Mouse (Mus musculus) gastrocnemius, postnatal 36 days (tissue): ENCODE results near the gene Rgs12. TPM values are rescaled to one million over a fixed set of nuclear protein-coding genes. Genes with fewer than 3 reads are reported as not detected.

Experiments
- DNase-seq, 2 experiments: peaks; one replicate each; pipeline ENCODE4 v3.0.0; 2022
- intact Hi-C: fragments of 180-260 bp; cut with DNase I; formaldehyde crosslinking; loops from one replicate; pipeline ENCODE4 v1.15.1; 2025
- total RNA-seq, 2 experiments: library from RNA; stranded (reverse); gene quantifications; 2 replicates each; pipeline ENCODE4 v1.2.3; 2021

Gene Rgs12
- total RNA-seq, 2 experiments from 2014 or later, result 2.5 to 3.8 TPM

DNA sequence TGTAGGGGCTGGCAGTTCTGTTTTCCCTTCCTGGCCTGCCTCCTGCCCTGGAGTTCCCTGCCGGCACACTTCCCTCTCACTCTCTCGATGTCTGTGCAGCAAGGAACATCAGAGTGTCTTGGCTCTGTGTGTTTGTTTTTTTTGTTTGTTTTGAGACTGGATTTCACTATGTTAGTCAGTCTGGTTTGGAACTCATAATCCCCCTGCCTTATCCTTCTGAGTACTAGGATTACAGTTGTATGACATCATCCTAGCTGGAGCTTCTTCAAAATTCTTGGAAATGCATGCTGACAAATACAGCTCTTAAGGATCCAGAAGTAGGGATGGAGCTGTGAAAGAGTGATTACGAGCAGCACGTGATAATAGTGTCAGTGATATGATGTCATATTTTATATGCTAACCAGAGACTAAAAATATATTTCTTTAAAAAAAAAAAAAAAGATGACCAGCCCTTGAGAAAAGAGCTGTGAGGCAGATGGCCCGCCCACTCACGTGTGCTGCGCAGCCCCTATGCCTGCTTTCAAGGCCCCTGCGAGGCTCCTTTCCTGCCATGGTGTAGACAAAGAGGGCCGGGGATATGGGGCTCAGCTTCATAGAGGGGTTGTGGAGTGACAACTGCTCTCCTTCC lies 70.5 kb downstream of the Rgs12 start:
- no peak for DNase-seq
- intact Hi-C loops, result no loop called here

DNA sequence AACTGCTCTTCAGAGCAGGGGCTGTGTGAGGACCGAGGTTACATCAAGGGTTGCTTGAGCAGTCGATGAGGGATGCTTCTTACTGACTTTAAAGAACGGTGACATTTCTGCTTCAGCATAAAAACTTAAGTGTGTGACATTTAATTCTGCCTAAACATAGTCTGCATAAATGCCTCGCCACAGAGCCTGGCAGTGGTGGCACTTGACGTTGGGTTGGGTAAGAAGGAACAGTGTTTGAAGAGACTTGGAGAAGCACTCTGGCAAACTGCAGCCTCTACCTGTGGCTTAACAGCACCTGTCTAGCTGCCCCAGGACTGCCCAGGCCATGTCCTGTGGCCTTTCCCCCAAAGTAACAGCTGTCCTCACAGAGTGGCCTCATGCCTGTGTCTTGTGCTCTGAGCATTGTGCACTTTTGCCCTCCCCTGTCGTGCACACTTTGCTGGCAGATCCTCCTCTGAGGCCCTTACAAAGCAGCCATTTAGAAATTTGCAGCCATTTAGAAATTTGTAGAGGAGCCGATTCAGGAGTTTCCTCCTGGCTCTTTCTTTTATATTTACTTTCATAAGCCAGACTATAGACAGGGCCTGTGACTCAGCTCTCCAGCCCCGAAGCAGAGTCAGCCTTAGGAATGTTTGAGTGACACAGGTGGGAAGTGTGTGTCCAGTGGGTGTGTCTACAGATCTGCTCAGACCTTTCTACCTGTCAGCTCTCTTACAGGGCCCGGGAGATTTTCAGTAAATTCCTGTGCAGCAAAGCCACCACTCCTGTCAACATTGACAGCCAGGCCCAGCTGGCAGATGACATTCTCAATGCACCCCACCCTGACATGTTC lies 71.4 kb downstream of the Rgs12 start:
- intact Hi-C loops, result no loop called here
- no peak for DNase-seq

DNA sequence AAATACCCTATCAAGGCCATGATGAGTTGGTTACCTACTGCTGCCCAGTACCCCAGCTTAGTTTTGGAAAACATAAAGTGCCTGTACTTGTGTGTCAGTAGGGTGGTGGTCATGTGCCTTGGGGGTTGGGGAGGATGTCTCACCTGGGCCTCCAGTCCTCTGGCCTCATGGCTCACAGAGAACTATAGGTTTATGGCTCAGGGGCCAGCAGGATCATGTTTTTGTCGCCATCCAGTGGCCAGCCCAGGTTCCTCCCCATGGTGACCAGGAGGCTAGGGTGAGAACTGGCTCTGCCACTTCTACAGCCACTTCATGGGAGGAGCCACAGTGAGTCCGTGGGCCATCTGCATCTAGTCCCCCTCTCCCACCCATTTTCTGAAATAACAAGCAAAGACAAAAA lies 75.7 kb downstream of the Rgs12 start:
- DNase-seq, result peak; percentile 45 to 54
- intact Hi-C loops, result loop anchor here (1.0 to 5.0 kb wide), 2 partner anchors 40 to 108 kb away; no protein-coding TSS in a partner anchor

DNA sequence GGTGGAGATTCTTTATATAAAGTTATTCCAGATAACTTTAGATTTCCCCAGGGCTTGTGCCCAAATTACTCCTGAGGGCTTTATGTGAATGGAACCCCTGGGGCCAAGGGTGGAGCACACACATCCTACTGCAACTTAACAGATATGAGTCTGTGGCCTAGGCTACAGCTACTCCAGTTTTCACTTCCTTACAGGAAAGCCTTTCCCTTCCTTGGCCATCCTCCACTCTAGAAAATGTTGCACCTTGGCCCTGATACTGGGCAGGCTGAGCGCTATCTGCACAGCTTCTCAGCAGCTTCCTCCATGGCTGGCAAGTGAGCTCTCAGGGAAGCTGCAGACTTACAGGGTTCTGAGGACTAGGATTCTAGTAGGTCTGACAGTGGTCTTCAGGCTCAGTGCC lies 80.1 kb downstream of the Rgs12 start:
- intact Hi-C loops, result loop anchor here (5.0 kb wide), 1 partner anchor 112 kb away; no protein-coding TSS in a partner anchor
- DNase-seq, result no peak

DNA sequence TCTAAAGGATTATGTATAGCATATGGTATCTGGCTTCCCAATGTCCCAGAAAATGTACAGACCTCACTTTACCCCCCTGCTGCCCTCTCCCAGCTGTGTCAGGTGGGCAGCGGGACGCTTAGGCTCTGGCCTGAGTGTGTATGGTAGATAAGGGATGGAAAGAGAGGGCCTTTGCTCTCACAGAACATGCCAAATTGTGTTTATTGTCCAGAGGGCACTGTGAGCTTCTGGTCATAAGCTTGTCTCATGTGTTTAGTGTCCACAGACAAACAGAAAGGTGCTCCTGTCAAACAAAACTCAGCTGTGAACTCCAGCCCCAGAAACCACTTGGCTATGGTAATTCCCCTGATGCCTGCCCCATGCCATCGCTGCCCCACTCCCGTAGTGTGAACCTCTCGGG lies 80.5 kb downstream of the Rgs12 start:
- intact Hi-C loops, result loop anchor here (5.0 kb wide), 1 partner anchor 112 kb away; no protein-coding TSS in a partner anchor
- DNase-seq, result no peak

DNA sequence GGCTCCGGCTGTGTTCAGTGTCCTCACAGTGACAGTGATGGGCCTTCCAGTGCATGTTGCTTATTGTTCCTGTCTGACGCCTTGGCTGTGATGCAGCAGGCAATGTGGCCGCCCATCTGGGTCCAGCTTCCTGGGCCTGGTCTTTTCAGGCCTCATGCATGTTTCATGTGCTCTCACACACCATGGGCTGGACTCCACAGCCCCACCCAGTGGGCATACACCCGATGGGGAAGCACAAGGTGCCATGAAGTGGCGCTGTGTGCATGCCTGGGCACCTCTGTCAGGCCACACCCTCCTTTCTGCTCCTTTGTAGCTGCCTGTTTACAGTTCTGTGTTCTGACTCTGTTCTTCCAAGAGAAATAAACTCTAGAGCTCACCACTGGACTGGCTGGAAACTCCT lies 83.8 kb downstream of the Rgs12 start:
- DNase-seq, result no peak
- intact Hi-C loops, result no loop called here

DNA sequence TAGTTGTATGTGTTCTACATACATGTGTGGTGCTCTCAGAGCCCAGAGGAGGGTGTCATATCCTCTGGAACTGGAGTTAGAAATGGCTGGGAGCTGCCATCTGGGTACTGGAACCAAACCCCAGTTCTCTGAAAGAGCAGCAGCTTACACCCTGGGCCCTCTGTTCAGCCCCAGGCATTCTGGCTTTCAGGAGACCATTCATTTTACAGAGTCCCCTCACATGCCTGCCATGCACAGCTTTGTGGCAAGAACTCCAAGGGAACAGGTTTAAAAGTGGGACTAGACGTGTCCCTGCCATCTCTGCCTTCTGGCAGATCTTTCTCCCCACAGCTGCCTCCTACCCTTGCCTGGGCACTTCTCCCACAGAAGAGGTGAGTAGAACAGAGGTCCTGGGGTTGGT lies 84.4 kb downstream of the Rgs12 start:
- intact Hi-C loops, result no loop called here
- DNase-seq, result no peak

DNA sequence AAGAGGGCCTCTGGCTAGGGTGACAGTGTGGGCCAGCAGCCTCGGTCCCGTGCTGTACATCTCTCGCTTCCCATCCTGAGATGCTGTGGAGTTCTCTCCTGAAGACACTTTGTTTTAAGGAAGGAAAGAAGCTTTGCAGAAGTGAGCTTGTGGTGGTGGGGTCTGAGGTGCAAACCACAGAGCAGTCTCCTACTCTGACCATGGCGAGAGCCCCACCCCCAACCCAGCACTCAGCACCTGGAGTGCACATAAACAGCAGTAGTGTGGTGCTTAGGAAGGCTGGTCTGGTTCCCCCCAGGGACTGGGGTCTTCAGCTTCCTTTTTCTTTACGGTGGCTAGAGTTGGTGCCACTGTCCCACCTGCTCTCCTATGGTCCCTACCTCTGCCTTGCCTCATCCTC lies 85.9 kb downstream of the Rgs12 start:
- DNase-seq, result no peak
- intact Hi-C loops, result no loop called here

DNA sequence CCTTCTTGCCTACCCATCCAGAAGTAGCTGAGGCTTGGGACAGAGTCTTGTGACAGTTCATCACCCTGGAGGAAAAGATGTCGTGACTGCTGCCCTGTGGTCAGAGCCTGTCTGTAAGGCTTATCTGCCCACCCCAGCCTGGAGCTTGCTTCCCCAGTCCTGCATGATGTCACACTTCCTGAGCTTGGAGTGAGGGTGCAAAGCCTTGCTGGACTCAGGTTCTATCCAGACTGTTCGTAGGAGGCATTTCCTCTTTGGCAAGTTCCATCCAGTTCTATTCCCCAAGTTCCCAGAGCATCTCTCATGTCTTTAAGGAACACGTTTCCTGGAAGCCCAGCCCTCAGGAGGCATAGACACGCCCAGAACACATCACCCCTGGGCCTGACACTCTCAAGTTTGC lies 86.5 kb downstream of the Rgs12 start:
- no peak for DNase-seq
- intact Hi-C loops, result no loop called here

DNA sequence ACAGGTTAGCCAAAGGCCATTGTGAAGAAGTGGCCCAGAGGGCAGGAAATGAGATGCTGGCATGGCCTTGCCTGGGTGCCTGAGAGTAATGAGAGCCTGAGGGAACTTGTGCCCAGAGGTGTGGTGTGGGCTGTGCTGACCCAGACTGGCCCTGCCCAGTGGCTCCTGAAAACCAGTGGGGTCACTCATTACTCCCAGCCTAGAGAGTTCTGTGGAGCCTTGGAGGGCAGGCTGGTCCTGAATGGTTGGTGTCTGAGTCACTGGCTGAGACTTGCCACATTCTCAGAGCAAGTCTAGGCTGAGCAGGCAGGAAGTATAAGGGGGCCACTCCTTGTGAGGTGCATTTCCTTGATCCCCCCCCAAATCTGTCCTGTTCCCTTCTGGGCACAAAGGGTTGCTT lies 88.2 kb downstream of the Rgs12 start:
- intact Hi-C loops, result no loop called here
- DNase-seq, result no peak

DNA sequence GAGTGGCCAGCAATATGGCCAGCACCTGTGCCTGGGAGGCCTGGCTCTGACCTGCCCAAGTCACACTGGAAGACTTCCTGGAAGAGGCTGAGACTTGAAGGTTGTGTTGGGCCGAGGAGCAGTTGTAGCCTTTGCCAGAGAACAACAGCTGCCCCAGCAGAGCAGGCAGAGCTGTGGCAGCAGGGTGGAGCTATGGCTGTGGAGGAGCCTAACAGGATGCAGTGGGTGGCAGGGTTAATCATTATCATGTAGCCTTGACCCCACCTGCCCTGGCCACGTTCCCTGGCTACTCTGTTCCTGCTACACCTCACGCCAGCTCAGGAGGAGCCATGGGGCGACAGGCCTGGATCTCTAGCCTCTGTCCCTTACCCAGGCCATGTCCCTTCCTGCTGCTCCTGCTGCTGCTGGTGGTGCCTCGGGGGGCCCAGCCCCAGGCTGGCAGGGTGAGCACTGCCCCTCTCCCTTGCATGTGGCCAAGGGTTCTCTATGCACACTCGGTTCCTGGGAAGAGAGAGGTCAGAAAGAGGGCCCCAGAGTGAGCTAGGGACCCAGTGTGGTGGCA lies 92.1 kb downstream of the Rgs12 start, which contains the start of gene Hgfac:
Gene Hgfac, plus strand, starts transcription at position 242 of the 562 bp plus-strand sequence.
- intact Hi-C loops, result no loop called here
- no peak for DNase-seq

DNA sequence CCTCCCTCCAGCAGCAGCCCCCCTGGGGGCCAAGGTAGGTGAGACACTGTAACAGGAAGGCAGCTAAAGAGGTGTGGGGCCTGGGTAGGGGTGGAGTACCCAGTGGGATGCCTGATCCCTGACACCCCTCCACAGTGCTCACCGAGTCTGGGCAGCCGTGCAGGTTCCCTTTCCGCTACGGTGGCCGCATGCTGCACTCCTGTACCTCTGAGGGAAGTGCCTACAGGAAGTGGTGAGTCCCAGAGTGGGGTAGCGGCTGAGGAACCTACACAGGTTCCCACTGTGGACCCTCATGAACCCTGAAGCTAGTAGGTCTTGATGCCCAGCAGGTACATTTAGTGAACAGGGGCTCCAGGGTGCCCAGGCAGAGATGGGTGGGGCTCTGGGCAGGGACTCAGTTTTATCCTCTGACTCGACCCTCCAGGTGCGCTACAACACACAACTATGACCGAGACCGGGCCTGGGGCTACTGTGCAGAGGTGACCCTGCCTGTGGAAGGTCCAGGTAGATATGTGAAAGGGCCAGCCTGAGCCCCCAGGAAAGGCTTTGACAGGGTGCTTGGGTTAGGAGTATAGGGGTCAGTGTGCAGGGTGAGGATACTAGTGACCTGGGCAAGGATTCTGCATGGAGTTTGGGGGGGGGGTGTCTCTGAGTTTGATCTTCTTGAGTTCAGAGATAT lies 93.3 kb downstream of the Rgs12 start:
- intact Hi-C loops, result loop anchor here (1.0 to 2.0 kb wide), 2 partner anchors 62 to 127 kb away; no protein-coding TSS in a partner anchor
- DNase-seq, result no peak

DNA sequence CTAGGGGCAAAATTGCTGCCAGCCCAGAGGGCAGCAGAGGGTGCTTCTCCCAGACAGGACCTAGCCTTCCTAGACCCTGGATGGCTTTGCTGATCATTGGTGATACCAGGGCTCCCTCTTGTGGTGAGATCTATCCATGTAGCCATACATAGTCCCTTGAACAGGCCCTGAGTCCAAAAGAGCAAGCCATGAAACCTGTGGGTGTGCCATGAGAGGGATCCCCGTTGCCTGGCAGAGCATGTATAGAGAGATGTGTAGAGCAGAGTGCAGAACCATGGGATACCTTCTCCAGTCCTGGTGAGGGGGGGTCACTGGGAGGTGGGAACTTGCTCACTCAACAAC lies 93.8 kb downstream of the Rgs12 start:
- intact Hi-C loops, result loop anchor here (2.0 kb wide), 1 partner anchor 62 kb away; no protein-coding TSS in a partner anchor

DNA sequence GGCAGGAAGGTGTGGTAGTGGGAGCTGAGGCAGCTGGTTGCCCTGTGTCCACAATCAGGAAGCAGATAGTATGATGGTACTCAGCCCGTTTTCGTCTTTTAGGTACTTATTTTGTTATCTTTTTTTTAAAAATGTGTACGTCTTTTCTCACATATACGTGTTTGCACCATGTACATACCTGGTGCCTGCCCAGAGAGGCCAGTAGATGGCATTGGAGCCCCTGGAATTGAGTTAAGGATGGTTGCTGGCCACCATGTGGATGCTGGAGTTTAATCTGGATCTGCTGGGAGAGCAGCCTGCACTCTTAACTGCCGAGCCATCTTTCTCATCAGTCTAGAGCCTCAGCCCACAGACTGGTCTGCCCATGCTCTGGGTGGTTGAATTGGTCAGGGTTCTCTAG lies 101.3 kb downstream of the Rgs12 start:
- no peak for DNase-seq
- intact Hi-C loops, result loop anchor here (2.0 to 5.0 kb wide), 2 partner anchors 38 to 82 kb away; no protein-coding TSS in a partner anchor

More for the DNA sequence above, 93.8 kb downstream of the Rgs12 start:
- peak in 1 of 2 experiments; percentile 69 for DNase-seq

DNA sequence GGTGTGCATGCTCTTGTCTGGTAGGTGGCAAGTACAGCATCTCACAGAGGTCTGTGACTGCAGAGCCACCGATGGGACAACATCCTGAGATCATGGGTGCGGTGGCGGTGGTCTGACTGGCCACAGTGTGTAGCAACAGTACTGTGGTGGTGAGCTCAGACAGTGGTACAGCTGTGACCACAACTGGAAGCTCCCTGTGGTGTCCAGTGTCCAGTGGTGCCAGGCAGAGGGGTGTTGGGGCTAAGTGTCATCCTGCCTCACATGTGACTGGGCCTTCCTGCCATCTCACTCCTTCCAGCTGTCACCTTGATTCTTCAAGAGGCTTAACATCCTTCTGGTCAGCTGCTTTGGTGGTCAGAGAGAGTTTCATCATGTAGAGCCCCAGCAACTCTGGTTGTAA lies 105.4 kb downstream of the Rgs12 start:
- no peak for DNase-seq
- intact Hi-C loops, result loop anchor here (5.0 kb wide), 1 partner anchor 78 kb away; no protein-coding TSS in a partner anchor

DNA sequence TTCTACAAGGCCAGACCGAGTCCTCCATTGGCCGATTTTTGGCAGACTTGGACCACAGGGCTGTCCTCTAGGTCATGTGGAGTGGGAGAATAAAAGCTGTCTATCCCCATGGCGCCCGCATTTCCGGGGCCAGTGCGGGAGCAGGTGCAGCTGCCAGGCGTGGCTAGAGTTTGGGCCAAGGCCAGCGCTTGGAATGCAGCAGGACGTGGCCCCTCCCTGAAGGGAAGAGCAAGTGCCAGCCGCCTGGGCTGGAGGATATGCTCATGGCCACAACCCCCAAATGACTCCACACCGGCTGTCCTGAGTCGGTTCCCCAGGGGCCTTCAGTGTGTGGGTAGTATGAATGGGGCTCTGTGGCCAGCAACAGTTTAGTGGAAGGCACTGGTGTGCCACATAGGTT lies 105.8 kb downstream of the Rgs12 start:
- intact Hi-C loops, result no loop called here
- peak in 1 of 2 experiments; percentile 49 for DNase-seq

DNA sequence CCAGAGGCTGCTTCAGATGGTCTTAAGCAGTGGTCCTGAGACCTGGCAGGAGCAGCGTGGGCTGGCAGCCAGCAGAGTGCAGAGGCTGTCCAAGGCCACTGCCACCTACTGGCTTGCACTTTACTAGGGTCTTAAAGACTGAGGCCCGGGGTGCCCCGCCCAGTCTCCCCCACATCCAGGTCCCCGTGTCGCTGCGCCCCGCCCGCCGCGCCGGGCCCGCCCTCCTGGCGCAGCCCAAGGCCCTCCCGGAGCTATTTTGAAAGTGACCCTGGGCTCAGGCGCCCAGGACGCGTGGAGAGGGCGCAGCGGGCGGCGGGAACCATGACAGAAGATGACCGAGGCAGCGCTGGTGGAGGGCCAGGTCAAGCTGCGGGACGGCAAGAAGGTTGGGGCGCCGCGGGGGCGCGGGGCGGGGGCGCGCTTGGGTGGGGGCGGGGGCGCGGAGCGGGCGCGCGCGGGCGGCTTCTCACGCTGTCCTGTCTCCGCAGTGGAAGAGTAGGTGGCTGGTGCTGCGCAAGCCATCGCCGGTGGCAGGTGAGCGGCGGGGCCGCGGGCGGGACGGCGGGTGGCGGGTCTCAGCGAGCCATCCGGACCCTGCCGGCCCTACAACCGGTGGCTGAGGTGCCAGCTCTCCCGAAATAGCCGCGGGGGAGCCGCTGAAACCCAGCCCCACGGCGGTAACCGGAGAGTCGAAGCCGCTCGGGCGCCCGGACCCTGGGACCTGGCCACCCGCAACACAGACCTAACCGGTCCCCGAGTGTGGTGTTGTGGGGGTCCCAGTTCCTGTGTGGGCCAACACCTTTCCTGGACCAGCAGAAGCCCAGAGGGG lies 107.6 kb downstream of the Rgs12 start, which contains the start of gene Dok7:
Gene Dok7, plus strand, starts transcription at position 163 of the 829 bp plus-strand sequence.
- intact Hi-C loops, result no loop called here
- DNase-seq, result peak; percentile 49 to 53

DNA sequence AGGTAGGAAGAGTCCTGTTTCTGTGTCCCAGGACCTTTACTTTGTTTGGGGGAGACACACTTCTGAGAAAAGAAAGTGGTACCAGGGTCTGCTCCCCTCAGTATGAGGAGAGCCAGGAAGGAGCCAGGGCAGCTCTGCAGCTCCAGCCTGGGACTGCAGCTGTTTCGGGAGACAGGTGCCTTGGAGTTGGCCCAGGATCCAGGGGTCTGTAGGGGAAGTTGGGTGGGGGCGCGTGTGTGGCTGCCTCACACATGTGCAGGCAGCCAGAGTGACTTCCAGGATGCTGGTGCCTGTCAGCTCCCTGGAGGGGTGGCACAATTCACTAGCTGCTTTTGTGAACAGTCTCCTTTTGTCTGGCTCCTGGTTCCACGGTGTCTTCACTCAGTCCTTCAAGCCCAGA lies 108.3 kb downstream of the Rgs12 start:
- DNase-seq, result no peak
- intact Hi-C loops, result no loop called here

DNA sequence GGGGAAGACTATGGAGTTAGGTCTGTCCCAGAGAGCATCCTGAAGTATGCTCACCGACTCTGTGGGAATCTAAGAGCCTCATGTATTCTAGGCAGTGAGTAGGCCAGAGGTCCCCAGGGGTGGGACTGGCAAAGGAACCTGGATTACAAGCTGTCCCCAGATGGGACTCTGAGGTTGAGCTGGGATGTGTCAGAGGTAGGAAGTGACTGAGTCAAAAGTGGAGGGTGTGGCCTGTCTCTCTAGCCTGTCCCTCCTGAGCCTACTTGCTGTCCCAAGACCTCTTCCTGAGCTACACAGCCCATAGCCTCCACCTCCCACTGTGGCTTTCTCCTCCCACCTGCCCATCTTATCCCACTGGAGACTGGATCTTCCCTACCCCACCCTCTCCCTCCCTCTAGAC lies 109.0 kb downstream of the Rgs12 start:
- intact Hi-C loops, result no loop called here
- no peak for DNase-seq

DNA sequence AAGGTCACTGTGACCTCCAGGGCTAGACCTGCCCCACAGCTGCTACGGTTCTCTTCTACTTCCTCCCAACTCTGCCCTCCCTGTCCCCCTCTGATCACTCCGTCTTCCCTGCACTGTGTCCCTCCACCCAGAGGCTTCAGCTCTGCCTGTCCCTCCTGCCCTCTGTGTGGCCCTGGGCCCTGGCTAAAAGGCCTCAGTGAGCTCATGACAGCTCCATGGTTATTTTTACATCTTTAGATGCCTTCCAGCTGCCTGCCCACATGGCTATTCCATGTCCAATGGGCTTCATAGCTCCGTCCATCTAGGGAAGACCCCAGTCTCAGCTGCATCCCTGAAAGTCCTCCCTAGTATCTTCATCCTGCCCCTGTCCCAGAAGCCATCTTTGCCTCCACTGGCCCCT lies 110.9 kb downstream of the Rgs12 start:
- intact Hi-C loops, result no loop called here
- DNase-seq, result no peak
